Comparison of ENCODE assay signal across 18 mouse cellular contexts in genomic region chr2:126477556-126477955, GRCm38 (mm10). TPM values are rescaled to one million over a fixed set of nuclear protein-coding genes. Genes with fewer than 3 reads are reported as not detected.
DNase-seq lines count a peak whose midpoint lies in the region; TF ChIP-seq lines count a peak whose summit lies in the region.
"Had no signal": no experiment of that assay in that cellular context is flagged by ENCODE, and none has a peak within 500 bp of the region (broad histone marks: within the 10 kb centered on the region; RNA-seq: fewer than 3 reads in every experiment).

No protein-coding gene starts in this region.

- H3K27me3 ChIP-seq in kidney, adult 2 months (replicated peaks; ENCODE audit: control insufficient read depth, insufficient read depth, low read length), result no peaks in the 10 kb centered on the region
- H3K27me3 ChIP-seq: forebrain, embryonic 15.5 days; intestine, embryonic 15.5 days; limb, embryonic 15.5 days; midbrain, embryonic 13.5 days had no signal

- H3K4me1 ChIP-seq in kidney, adult 2 months (ENCODE audit: control insufficient read depth, insufficient read depth, low read length), result no peaks in the 10 kb centered on the region
- peaks cover 56% of the 10 kb centered on the region for H3K4me1 ChIP-seq in bone marrow macrophage, adult 2 months (ENCODE audit: control insufficient read depth, insufficient read depth, low read length)
- H3K4me1 ChIP-seq: forebrain, embryonic 15.5 days; intestine, embryonic 15.5 days; limb, embryonic 15.5 days; midbrain, embryonic 13.5 days had no signal

- H3K4me3 ChIP-seq in kidney, adult 2 months (ENCODE audit: insufficient read depth, low read depth, low read length), result no peak overlapping the region
- no peak overlapping the region for H3K4me3 ChIP-seq in bone marrow macrophage, adult 2 months (ENCODE audit: insufficient read depth, low read length)
- H3K4me3 ChIP-seq: forebrain, embryonic 15.5 days; intestine, embryonic 15.5 days; layer of hippocampus, adult 2 months; limb, embryonic 15.5 days; midbrain, embryonic 13.5 days had no signal

- WGBS in kidney, adult 2 months, result 56% methylated on average over 7 of the region's 7 CpGs

- peak; percentile 43 to 65 for DNase-seq in cerebellum, postnatal 14 days
- no peak for DNase-seq in cerebellum, adult 9-10 months
- DNase-seq in kidney, adult 2 months, result peak; percentile 37
- no peak for DNase-seq in kidney, adult 8-10 months
- peak; percentile 38 to 58 for DNase-seq in lung, postnatal 4 days
- no peak for DNase-seq in embryo, embryonic 10 days (ENCODE audit: low spot score)
- no peak for DNase-seq in layer of hippocampus, postnatal 25 days (ENCODE audit: extremely low spot score in 1 of 2, low spot score in 1 of 2)
- DNase-seq: adrenal gland, adult 2 months; B cell, adult 2 months; cerebellum, adult 18-20 months; right cerebral cortex, postnatal 14 days had no signal

- no peak overlapping the region for H3K27ac ChIP-seq in kidney, adult 2 months (ENCODE audit: insufficient read depth, low read depth, low read length)
- peak overlapping the region; percentile 97 for H3K27ac ChIP-seq in bone marrow macrophage, adult 2 months (ENCODE audit: insufficient read depth, low read depth, low read length)
- H3K27ac ChIP-seq: forebrain, embryonic 15.5 days; intestine, embryonic 15.5 days; layer of hippocampus, adult 2 months; limb, embryonic 15.5 days; midbrain, embryonic 13.5 days had no signal

- no peak for TF ChIP-seq POLR2A in kidney, adult 2 months (IDR thresholded peaks at IDR 0.05; ENCODE audit: low read depth, low read length)
- TF ChIP-seq POLR2A in bone marrow macrophage, adult 2 months (IDR thresholded peaks at IDR 0.05; ENCODE audit: borderline replicate concordance, low read depth, low read length), result no peak

- no peak for TF ChIP-seq CTCF in kidney, adult 2 months (conservative IDR thresholded peaks at IDR 0.05; ENCODE audit: insufficient read depth, insufficient read length, low read depth, low read length)
- TF ChIP-seq CTCF in bone marrow macrophage, adult 2 months (IDR thresholded peaks at IDR 0.05; ENCODE audit: low read depth, low read length), result no peak

- no peaks in the 10 kb centered on the region for H3K36me3 ChIP-seq in kidney, adult 2 months (ENCODE audit: control insufficient read depth, insufficient read depth, low read length)
- H3K36me3 ChIP-seq: forebrain, embryonic 15.5 days; intestine, embryonic 15.5 days; limb, embryonic 15.5 days; midbrain, embryonic 13.5 days had no signal

RNA-seq across cellular contexts. Expression of gene Atp8b4, which starts 22.9 kb away (rescaled TPM):
- polyA plus RNA-seq in kidney, adult 2 months (2012; rRNA removed), result 0.81 and 0.97 TPM in 2 replicates
- polyA plus RNA-seq in bone marrow macrophage, adult 2 months (2012; ENCODE audit: insufficient read depth, insufficient read length, missing spikeins), result 30.5 and 31.7 TPM in 2 replicates
- total RNA-seq in layer of hippocampus, postnatal 25 days (2021), result not detected
- total RNA-seq: layer of hippocampus, adult 2 months; MEL had no signal
- polyA plus RNA-seq: midbrain, embryonic 13.5 days had no signal

Comparison
In these comparisons a context has a peak if more than half of its experiments do, and no peak if none do; other contexts are left out.
1. DNase-seq: peak in cerebellum, postnatal 14 days (2 of 2), kidney, adult 2 months (single experiment) and lung, postnatal 4 days (2 of 2); none in cerebellum, adult 9-10 months (single experiment), kidney, adult 8-10 months (0 of 2), embryo, embryonic 10 days (single experiment) and layer of hippocampus, postnatal 25 days (0 of 2).
2. RNA of gene Atp8b4, which starts 22.9 kb away (polyA plus RNA-seq): 30.5 to 31.7 TPM in bone marrow macrophage, adult 2 months; 0.81 to 0.97 TPM in kidney, adult 2 months; every median in the first group is over 10 times any median in the second.